Mouse (Mus musculus) brain, embryonic 14.5 days (tissue): Measurements from ENCODE around the gene Lysmd2.

Experiments used
- CTCF ChIP-seq: fragments of 200-500 bp; IDR thresholded peaks from 2 replicates; pipeline ENCODE4 v1.5.1; 2012; ENCODE audit warnings: inconsistent platforms, mild to moderate bottlenecking, moderate library complexity, borderline replicate concordance; ENCODE audit not compliant: insufficient read depth, insufficient read length; ENCODE audit errors: extremely low read depth
- POLR2A ChIP-seq: fragments of 200-500 bp; IDR thresholded peaks from 2 replicates; pipeline ENCODE4 v1.6.1; 2012; ENCODE audit warnings: mild to moderate bottlenecking, inconsistent platforms, borderline replicate concordance; ENCODE audit not compliant: poor library complexity, insufficient read depth, insufficient read length, severe bottlenecking; ENCODE audit errors: extremely low read depth

GRCm38 (mm10) chr9:75626308-75626604 lies 715 bp downstream of the Lysmd2 start:
- TF ChIP-seq POLR2A, result no peak
- no peak for TF ChIP-seq CTCF
